11 mouse cellular contexts compared by ENCODE assay signal in the genomic region with DNA sequence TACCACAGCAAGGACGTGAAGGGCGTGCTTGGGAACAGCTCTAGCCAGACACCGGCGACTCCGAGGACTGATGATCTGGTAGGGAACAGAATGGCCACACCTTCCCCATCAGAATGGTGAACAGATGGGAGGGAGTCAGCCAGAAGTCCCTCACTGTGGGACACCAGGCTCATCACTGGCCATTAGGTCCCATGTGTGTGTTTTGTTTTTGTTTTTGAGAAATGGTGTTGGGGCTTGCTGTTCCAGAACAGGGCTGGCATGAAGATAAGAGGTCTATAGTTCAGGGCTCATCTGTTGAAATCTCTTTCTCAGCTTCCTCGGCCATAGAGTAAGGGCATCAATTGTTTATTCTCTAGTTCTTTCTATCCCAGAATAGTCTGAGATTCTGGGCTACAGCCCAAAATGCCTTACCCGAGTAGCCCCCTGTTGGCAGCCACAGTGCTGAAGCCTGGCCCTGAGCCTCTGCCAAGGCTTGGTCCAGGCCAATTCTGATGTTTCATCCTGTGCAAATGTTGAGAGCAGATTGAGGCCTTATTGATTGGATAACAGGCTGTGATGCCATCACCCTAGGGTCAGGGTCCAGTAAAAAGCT. TPM values are rescaled to one million over a fixed set of nuclear protein-coding genes. Genes with fewer than 3 reads are reported as not detected.
DNase-seq lines count a peak whose midpoint lies in the region; ATAC-seq and TF ChIP-seq lines count a peak whose summit lies in the region.
"Had no signal": no experiment of that assay in that cellular context is flagged by ENCODE, and none has a peak within 500 bp of the region (broad histone marks: within the 10 kb centered on the region; RNA-seq: fewer than 3 reads in every experiment).

No protein-coding gene starts in this region.

- no peak for TF ChIP-seq POLR2A in liver, adult 2 months (IDR thresholded peaks at IDR 0.05; ENCODE audit: extremely low read depth, insufficient read depth, low read length)
- TF ChIP-seq POLR2A in cerebellum, adult 2 months (IDR thresholded peaks at IDR 0.05; ENCODE audit: borderline replicate concordance, insufficient read depth, low read length), result peak; percentile 67; the same call in 1 of the 2 replicates

- H3K36me3 ChIP-seq in liver, adult 2 months (ENCODE audit: control insufficient read depth, insufficient read depth, low read length), result no peaks in the 10 kb centered on the region
- no peaks in the 10 kb centered on the region for H3K36me3 ChIP-seq in liver, postnatal 0 days (replicated peaks; ENCODE audit: insufficient read depth, low read length)
- H3K36me3 ChIP-seq in hindbrain, embryonic 13.5 days, result peaks cover 20% of the 10 kb centered on the region
- H3K36me3 ChIP-seq: stomach, embryonic 15.5 days had no signal

- H3K9me3 ChIP-seq in liver, postnatal 0 days (ENCODE audit: low read length), result no peaks in the 10 kb centered on the region
- H3K9me3 ChIP-seq in hindbrain, embryonic 13.5 days, result no peaks in the 10 kb centered on the region
- H3K9me3 ChIP-seq: embryonic facial prominence, embryonic 13.5 days; stomach, embryonic 15.5 days had no signal

- peak; percentile 56 for DNase-seq in liver, adult 2 months (ENCODE audit: extremely low read depth, low read depth, low spot score)
- DNase-seq in liver, postnatal 0 days, result no peak
- DNase-seq in cerebellum, adult 2 months, result peak; percentile 89 to 92
- DNase-seq in lung, postnatal 14 days, result peak; percentile 60
- DNase-seq in spleen, adult 18-20 months, result no peak
- DNase-seq in spleen, postnatal 36 days (ENCODE audit: low spot score in 2 of 2), result no peak
- no peak for DNase-seq in urinary bladder, postnatal 10 days (ENCODE audit: low spot score)

- H3K27me3 ChIP-seq in liver, adult 2 months (ENCODE audit: control insufficient read depth, insufficient read depth, low read length), result no peaks in the 10 kb centered on the region
- peaks cover 15% of the 10 kb centered on the region for H3K27me3 ChIP-seq in liver, postnatal 0 days (ENCODE audit: insufficient read depth, low read length)
- H3K27me3 ChIP-seq in cerebellum, adult 2 months (ENCODE audit: control insufficient read depth, insufficient read depth, low read length), result no peaks in the 10 kb centered on the region
- no peaks in the 10 kb centered on the region for H3K27me3 ChIP-seq in hindbrain, embryonic 13.5 days
- H3K27me3 ChIP-seq: stomach, embryonic 15.5 days had no signal

- no peaks in the 10 kb centered on the region for H3K79me2 ChIP-seq in liver, adult 2 months (ENCODE audit: control insufficient read depth, insufficient read depth, low read length)

- H3K4me2 ChIP-seq in liver, postnatal 0 days (ENCODE audit: low read depth, low read length), result no peak overlapping the region
- no peak overlapping the region for H3K4me2 ChIP-seq in hindbrain, embryonic 13.5 days
- H3K4me2 ChIP-seq: embryonic facial prominence, embryonic 13.5 days; stomach, embryonic 15.5 days had no signal

- TF ChIP-seq EP300 in liver, postnatal 0 days (IDR thresholded peaks at IDR 0.05; ENCODE audit: low read depth), result no peak

- 57% methylated on average over 7 of the region's 7 CpGs for WGBS in liver, adult 2 months
- 76% methylated on average over 7 of the region's 7 CpGs for WGBS in liver, postnatal 0 days (ENCODE audit: insufficient replicate concordance)
- 3% methylated on average over 7 of the region's 7 CpGs for WGBS in cerebellum, adult 2 months
- 66% methylated on average over 7 of the region's 7 CpGs for WGBS in hindbrain, embryonic 13.5 days

- H3K4me1 ChIP-seq in liver, adult 2 months (ENCODE audit: control insufficient read depth, insufficient read depth, low read length), result 0 out of 2 replicates have a peak, but pooled peaks cover 3% of the 10 kb centered on the region
- peaks cover 14% of the 10 kb centered on the region for H3K4me1 ChIP-seq in liver, postnatal 0 days (ENCODE audit: insufficient read depth)
- H3K4me1 ChIP-seq in cerebellum, adult 2 months (ENCODE audit: control insufficient read depth, insufficient read depth, low read length), result peaks cover 56% of the 10 kb centered on the region
- H3K4me1 ChIP-seq in hindbrain, embryonic 13.5 days (replicated peaks), result peaks cover 79% of the 10 kb centered on the region

- ATAC-seq in liver, postnatal 0 days, result no peak
- ATAC-seq in hindbrain, embryonic 13.5 days (ENCODE audit: low FRiP score), result no peak
- ATAC-seq: intestine, embryonic 16.5 days had no signal

- TF ChIP-seq CTCF in liver, adult 2 months (IDR thresholded peaks at IDR 0.05; ENCODE audit: low read depth, low read length), result no peak
- TF ChIP-seq CTCF in liver, postnatal 0 days (IDR thresholded peaks at IDR 0.05; ENCODE audit: low read depth), result no peak
- peak; percentile 14; the same call in 1 of the 2 replicates for TF ChIP-seq CTCF in cerebellum, adult 2 months (IDR thresholded peaks at IDR 0.05; ENCODE audit: borderline replicate concordance, insufficient read depth, low read depth, low read length)

- H3K4me3 ChIP-seq in liver, adult 2 months (ENCODE audit: insufficient read depth, low read depth, low read length), result no peak overlapping the region
- H3K4me3 ChIP-seq in liver, postnatal 0 days (ENCODE audit: low read depth, low read length), result no peak overlapping the region
- no peak overlapping the region for H3K4me3 ChIP-seq in cerebellum, adult 2 months (replicated peaks; ENCODE audit: insufficient read depth, low read depth, low read length)
- H3K4me3 ChIP-seq in hindbrain, embryonic 13.5 days, result no peak overlapping the region
- H3K4me3 ChIP-seq: embryonic facial prominence, embryonic 13.5 days; stomach, embryonic 15.5 days had no signal

- H3K27ac ChIP-seq in liver, adult 2 months (replicated peaks; ENCODE audit: insufficient read depth, low read depth, low read length), result no peak overlapping the region
- no peak overlapping the region for H3K27ac ChIP-seq in liver, postnatal 0 days (ENCODE audit: low read depth)
- H3K27ac ChIP-seq in cerebellum, adult 2 months (ENCODE audit: insufficient read depth, low read length), result peak overlapping the region; percentile 96
- H3K27ac ChIP-seq in hindbrain, embryonic 13.5 days, result peak overlapping the region; percentile 77
- H3K27ac ChIP-seq: embryonic facial prominence, embryonic 13.5 days; stomach, embryonic 15.5 days had no signal

- no peak overlapping the region for H3K9ac ChIP-seq in liver, adult 2 months (ENCODE audit: low read depth, low read length)
- no peak overlapping the region for H3K9ac ChIP-seq in liver, postnatal 0 days (replicated peaks)
- H3K9ac ChIP-seq in hindbrain, embryonic 13.5 days, result peak overlapping the region; percentile 24; the same call in 1 of the 2 replicates
- H3K9ac ChIP-seq: embryonic facial prominence, embryonic 13.5 days; stomach, embryonic 15.5 days had no signal

RNA-seq across cellular contexts. Expression of gene Tppp3, which starts 4.5 kb away (rescaled TPM):
- 0.47 and 0.65 TPM in 2 replicates for total RNA-seq in liver, adult 2 months (2014; rRNA removed)
- polyA plus RNA-seq in liver, adult 2 months (2012; rRNA removed), result 0.51 and 0.80 TPM in 2 replicates
- 1.4 and 3.8 TPM in 2 replicates for polyA plus RNA-seq in liver, postnatal 0 days (2015; fragmentation: Nextera tagmentation; extraction: Ambion mirVana)
- 286 and 297 TPM in 2 replicates for polyA plus RNA-seq in cerebellum, adult 2 months (2012; rRNA removed)
- 170 and 181 TPM in 2 replicates for polyA plus RNA-seq in hindbrain, embryonic 13.5 days (2015; fragmentation: Nextera tagmentation; extraction: Ambion mirVana)

RNA-seq across cellular contexts. Expression of gene Zdhhc1, which starts 29.9 kb away (rescaled TPM):
- total RNA-seq in liver, adult 2 months (2014; rRNA removed), result 1.9 and 2.3 TPM in 2 replicates
- 2.3 and 4.5 TPM in 2 replicates for polyA plus RNA-seq in liver, adult 2 months (2012; rRNA removed)
- polyA plus RNA-seq in liver, postnatal 0 days (2015; fragmentation: Nextera tagmentation; extraction: Ambion mirVana), result 2.1 and 2.3 TPM in 2 replicates
- polyA plus RNA-seq in cerebellum, adult 2 months (2012; rRNA removed), result 64.7 and 67.9 TPM in 2 replicates
- polyA plus RNA-seq in hindbrain, embryonic 13.5 days (2015; fragmentation: Nextera tagmentation; extraction: Ambion mirVana), result 30.9 and 34.3 TPM in 2 replicates

RNA-seq across cellular contexts. Expression of gene Hsd11b2, which starts 51.8 kb away (rescaled TPM):
- not detected in 2 replicates for total RNA-seq in liver, adult 2 months (2014; rRNA removed)
- 0.09 and 0.12 TPM in 2 replicates for polyA plus RNA-seq in liver, adult 2 months (2012; rRNA removed)
- polyA plus RNA-seq in liver, postnatal 0 days (2015; fragmentation: Nextera tagmentation; extraction: Ambion mirVana), result 0.13 TPM in 1 of 2 replicates, not detected in the other
- 0.08 TPM in 1 of 2 replicates, not detected in the other for polyA plus RNA-seq in cerebellum, adult 2 months (2012; rRNA removed)
- polyA plus RNA-seq in hindbrain, embryonic 13.5 days (2015; fragmentation: Nextera tagmentation; extraction: Ambion mirVana), result 7.8 and 11.0 TPM in 2 replicates

RNA-seq across cellular contexts. Expression of gene Lrrc36, which starts 53.4 kb away (rescaled TPM):
- not detected in 2 replicates for total RNA-seq in liver, adult 2 months (2014; rRNA removed)
- polyA plus RNA-seq in liver, adult 2 months (2012; rRNA removed), result not detected in 2 replicates
- polyA plus RNA-seq in liver, postnatal 0 days (2015; fragmentation: Nextera tagmentation; extraction: Ambion mirVana), result 0.09 and 0.11 TPM in 2 replicates
- polyA plus RNA-seq in cerebellum, adult 2 months (2012; rRNA removed), result 0.65 and 1.2 TPM in 2 replicates
- 1.1 and 1.7 TPM in 2 replicates for polyA plus RNA-seq in hindbrain, embryonic 13.5 days (2015; fragmentation: Nextera tagmentation; extraction: Ambion mirVana)
- polyA plus RNA-seq: embryonic facial prominence, embryonic 13.5 days; stomach, embryonic 15.5 days had no signal

RNA-seq across cellular contexts. Expression of gene Kctd19, which starts 53.5 kb away (rescaled TPM):
- total RNA-seq in liver, adult 2 months (2014; rRNA removed), result not detected in 2 replicates
- not detected in 2 replicates for polyA plus RNA-seq in liver, adult 2 months (2012; rRNA removed)
- not detected in 2 replicates for polyA plus RNA-seq in liver, postnatal 0 days (2015; fragmentation: Nextera tagmentation; extraction: Ambion mirVana)
- polyA plus RNA-seq in cerebellum, adult 2 months (2012; rRNA removed), result 0.05 TPM in 1 of 2 replicates, not detected in the other
- not detected in 2 replicates for polyA plus RNA-seq in hindbrain, embryonic 13.5 days (2015; fragmentation: Nextera tagmentation; extraction: Ambion mirVana)
- polyA plus RNA-seq: embryonic facial prominence, embryonic 13.5 days; intestine, embryonic 16.5 days; stomach, embryonic 15.5 days had no signal

Comparison
In these comparisons a context has a peak if more than half of its experiments do, and no peak if none do; other contexts are left out.
1. DNase-seq: peak in liver, adult 2 months (single experiment), cerebellum, adult 2 months (2 of 2) and lung, postnatal 14 days (single experiment); none in liver, postnatal 0 days (single experiment), spleen, adult 18-20 months (0 of 2), spleen, postnatal 36 days (0 of 2) and urinary bladder, postnatal 10 days (single experiment).
2. H3K27ac ChIP-seq: peak in cerebellum, adult 2 months (single experiment) and hindbrain, embryonic 13.5 days (single experiment); none in liver, adult 2 months (single experiment) and liver, postnatal 0 days (single experiment).
3. RNA of gene Tppp3, which starts 4.5 kb away (polyA plus RNA-seq): 286 to 297 TPM in cerebellum, adult 2 months and 170 to 181 TPM in hindbrain, embryonic 13.5 days; 1.4 to 3.8 TPM in liver, postnatal 0 days and 0.51 to 0.80 TPM in liver, adult 2 months; every median in the first group is over 10 times any median in the second.